Comparison of ENCODE assay signal across 23 mouse cellular contexts in the genomic region with DNA sequence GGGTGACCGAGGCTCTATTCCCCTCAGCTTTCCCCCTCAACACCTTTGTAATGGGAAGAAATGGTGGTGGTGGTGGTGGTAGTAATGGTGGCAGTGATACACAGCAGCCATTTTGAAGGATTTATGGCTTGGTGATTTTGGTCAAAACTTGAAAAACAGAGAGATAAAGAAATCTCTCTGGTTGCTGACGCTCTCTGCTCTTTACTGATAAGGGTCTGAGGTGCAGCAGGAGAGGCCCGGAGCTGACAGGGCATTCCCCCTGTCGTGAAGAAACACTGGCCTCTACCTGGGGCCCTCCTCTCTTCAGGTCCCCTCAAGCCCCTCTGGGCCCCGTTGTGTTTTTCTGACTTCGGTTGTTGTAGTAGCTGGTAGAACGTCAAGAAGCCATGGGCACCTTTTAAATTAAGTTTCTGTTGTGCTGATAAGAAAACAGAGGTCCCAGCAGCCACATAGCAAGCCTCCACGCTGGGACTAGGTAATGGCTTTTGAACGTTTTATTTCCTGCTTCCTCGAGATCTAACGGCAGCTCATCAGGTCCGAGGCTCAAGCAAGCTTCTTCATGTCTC. TPM values are rescaled to one million over a fixed set of nuclear protein-coding genes. Genes with fewer than 3 reads are reported as not detected.
A peak's percentile ranks its signal among the peaks of the same experiment; 100 is the strongest.
DNase-seq lines count a peak whose midpoint lies in the region; ATAC-seq and TF ChIP-seq lines count a peak whose summit lies in the region.
"Had no signal": no experiment of that assay in that cellular context is flagged by ENCODE, and none has a peak within 500 bp of the region (broad histone marks: within the 10 kb centered on the region; RNA-seq: fewer than 3 reads in every experiment).

No protein-coding gene starts in this region.

- no peak for TF ChIP-seq CTCF in stomach, postnatal 0 days (IDR thresholded peaks at IDR 0.05; ENCODE audit: low read depth)

- TF ChIP-seq EP300 in stomach, postnatal 0 days (optimal IDR thresholded peaks at IDR 0.05): no peak

- peaks cover 3% of the 10 kb centered on the region; the same call in 1 of the 2 replicates for H3K4me1 ChIP-seq in stomach, embryonic 16.5 days (ENCODE audit: control insufficient read depth, insufficient read depth, low read length)
- no peaks in the 10 kb centered on the region for H3K4me1 ChIP-seq in stomach, postnatal 0 days (replicated peaks; ENCODE audit: control insufficient read depth, insufficient read depth)
- no peaks in the 10 kb centered on the region for H3K4me1 ChIP-seq in intestine, embryonic 14.5 days (replicated peaks; ENCODE audit: control insufficient read depth, insufficient read depth, low read length)
- H3K4me1 ChIP-seq in liver, embryonic 12.5 days: peaks cover 18% of the 10 kb centered on the region

- H3K27me3 ChIP-seq in stomach, embryonic 16.5 days (ENCODE audit: control insufficient read depth, insufficient read depth, low read length): no peaks in the 10 kb centered on the region
- no peaks in the 10 kb centered on the region for H3K27me3 ChIP-seq in stomach, postnatal 0 days (ENCODE audit: control insufficient read depth, insufficient read depth, low read length)
- H3K27me3 ChIP-seq in intestine, embryonic 14.5 days (replicated peaks; ENCODE audit: control insufficient read depth, insufficient read depth, low read length): no peaks in the 10 kb centered on the region
- H3K27me3 ChIP-seq in liver, embryonic 12.5 days (replicated peaks): peaks cover 28% of the 10 kb centered on the region; the same call in 1 of the 2 replicates
- H3K27me3 ChIP-seq: embryonic facial prominence, embryonic 15.5 days; megakaryocyte, embryonic 14.5 days had no signal

- no peaks in the 10 kb centered on the region for H3K9me3 ChIP-seq in stomach, embryonic 16.5 days (replicated peaks; ENCODE audit: control insufficient read depth, low read length)
- H3K9me3 ChIP-seq in stomach, postnatal 0 days (ENCODE audit: control insufficient read depth, low read length): no peaks in the 10 kb centered on the region
- no peaks in the 10 kb centered on the region for H3K9me3 ChIP-seq in intestine, embryonic 14.5 days (ENCODE audit: control insufficient read depth, low read length)
- H3K9me3 ChIP-seq in liver, embryonic 12.5 days (replicated peaks): no peaks in the 10 kb centered on the region
- H3K9me3 ChIP-seq: embryonic facial prominence, embryonic 15.5 days; heart, embryonic 13.5 days; hindbrain, embryonic 13.5 days; limb, embryonic 12.5 days; megakaryocyte, embryonic 14.5 days had no signal

- no peak for ATAC-seq in stomach, embryonic 16.5 days (ENCODE audit: insufficient read depth, low FRiP score)
- ATAC-seq in stomach, postnatal 0 days (ENCODE audit: low FRiP score, low TSS enrichment): no peak
- ATAC-seq in intestine, embryonic 14.5 days (replicated peaks; ENCODE audit: low FRiP score, low TSS enrichment, low read depth): no peak
- peak; percentile 59; the same call in 1 of the 2 replicates for ATAC-seq in liver, embryonic 12.5 days
- ATAC-seq in megakaryocyte progenitor cell, adult 5-6 weeks (replicated peaks; ENCODE audit: poor library complexity): peak; percentile 43
- ATAC-seq: forebrain, embryonic 16.5 days; inflammation-experienced regulatory T-cells, adult 6 months had no signal

- 68% methylated on average over 12 of the region's 12 CpGs for WGBS in stomach, embryonic 16.5 days
- WGBS in stomach, postnatal 0 days: 68% methylated on average over 12 of the region's 12 CpGs
- WGBS in intestine, embryonic 14.5 days: 70% methylated on average over 12 of the region's 12 CpGs
- WGBS in liver, embryonic 12.5 days (ENCODE audit: insufficient replicate concordance): 27% methylated on average over 12 of the region's 12 CpGs

- H3K27ac ChIP-seq in stomach, embryonic 16.5 days (ENCODE audit: low read length): no peak overlapping the region
- H3K27ac ChIP-seq in stomach, postnatal 0 days (replicated peaks): no peak overlapping the region
- no peak overlapping the region for H3K27ac ChIP-seq in intestine, embryonic 14.5 days (ENCODE audit: low read depth)
- H3K27ac ChIP-seq in liver, embryonic 12.5 days: no peak overlapping the region
- H3K27ac ChIP-seq: embryonic facial prominence, embryonic 15.5 days; gastrocnemius, adult 2 months; heart, embryonic 13.5 days; hindbrain, embryonic 13.5 days; limb, embryonic 12.5 days had no signal

- no peak for DNase-seq in stomach, postnatal 0 days (ENCODE audit: low spot score)
- DNase-seq in intestine, embryonic 14.5 days (ENCODE audit: low spot score): peak; percentile 47
- no peak for DNase-seq in lung, adult 18-20 months
- DNase-seq in B cell, adult 2 months: no peak
- no peak for DNase-seq in frontal cortex, postnatal 36 days (ENCODE audit: low spot score in 2 of 2)
- DNase-seq: adrenal gland, adult 8-10 months; cerebellum, adult 9-10 months; gastrocnemius, adult 2 months; kidney, postnatal 25 days; layer of hippocampus, postnatal 36 days; lung, embryonic 14.5 days; midbrain, embryonic 14.5 days; thymus, postnatal 14 days had no signal

- no peak overlapping the region for H3K4me2 ChIP-seq in stomach, embryonic 16.5 days (ENCODE audit: low read depth, low read length)
- no peak overlapping the region for H3K4me2 ChIP-seq in stomach, postnatal 0 days (replicated peaks; ENCODE audit: low read depth)
- H3K4me2 ChIP-seq in intestine, embryonic 14.5 days (ENCODE audit: low read length): no peak overlapping the region
- peak overlapping the region; percentile 47 for H3K4me2 ChIP-seq in liver, embryonic 12.5 days
- H3K4me2 ChIP-seq: embryonic facial prominence, embryonic 15.5 days; heart, embryonic 13.5 days; hindbrain, embryonic 13.5 days; limb, embryonic 12.5 days; lung, embryonic 14.5 days had no signal

- no peaks in the 10 kb centered on the region for H3K36me3 ChIP-seq in stomach, embryonic 16.5 days (ENCODE audit: control insufficient read depth, insufficient read depth, low read length)
- H3K36me3 ChIP-seq in stomach, postnatal 0 days (ENCODE audit: control insufficient read depth, insufficient read depth, low read length): no peaks in the 10 kb centered on the region
- no peaks in the 10 kb centered on the region for H3K36me3 ChIP-seq in intestine, embryonic 14.5 days (ENCODE audit: control insufficient read depth, insufficient read depth, low read length)
- H3K36me3 ChIP-seq in liver, embryonic 12.5 days: no peaks in the 10 kb centered on the region
- H3K36me3 ChIP-seq: embryonic facial prominence, embryonic 15.5 days; heart, embryonic 13.5 days; hindbrain, embryonic 13.5 days; limb, embryonic 12.5 days had no signal

- H3K9ac ChIP-seq in stomach, embryonic 16.5 days (ENCODE audit: low read length): 0 out of 2 replicates have a peak overlapping the region, but pooled peaks have one; percentile 7
- no peak overlapping the region for H3K9ac ChIP-seq in stomach, postnatal 0 days (ENCODE audit: low read length)
- no peak overlapping the region for H3K9ac ChIP-seq in intestine, embryonic 14.5 days (ENCODE audit: low read length)
- H3K9ac ChIP-seq in liver, embryonic 12.5 days: no peak overlapping the region
- H3K9ac ChIP-seq: embryonic facial prominence, embryonic 15.5 days; heart, embryonic 13.5 days; hindbrain, embryonic 13.5 days; limb, embryonic 12.5 days; lung, embryonic 14.5 days had no signal

- no peak overlapping the region for H3K4me3 ChIP-seq in stomach, embryonic 16.5 days (replicated peaks; ENCODE audit: low read length)
- H3K4me3 ChIP-seq in stomach, postnatal 0 days (ENCODE audit: low read depth, low read length): no peak overlapping the region
- no peak overlapping the region for H3K4me3 ChIP-seq in intestine, embryonic 14.5 days (ENCODE audit: low read depth, low read length)
- no peak overlapping the region for H3K4me3 ChIP-seq in liver, embryonic 12.5 days
- H3K4me3 ChIP-seq: embryonic facial prominence, embryonic 15.5 days; gastrocnemius, adult 2 months; heart, embryonic 13.5 days; hindbrain, embryonic 13.5 days; limb, embryonic 12.5 days; megakaryocyte, embryonic 14.5 days had no signal

RNA-seq across cellular contexts. Expression of gene Rab14, which starts 12.5 kb away (rescaled TPM):
- polyA plus RNA-seq in stomach, embryonic 16.5 days (2015; fragmentation: Nextera tagmentation; extraction: Ambion mirVana): 292 and 332 TPM in 2 replicates
- 325 and 350 TPM in 2 replicates for polyA plus RNA-seq in stomach, postnatal 0 days (2015; fragmentation: Nextera tagmentation; extraction: Ambion mirVana)
- polyA plus RNA-seq in intestine, embryonic 14.5 days (2014; fragmentation: Nextera tagmentation; extraction: Ambion mirVana): 258 and 299 TPM in 2 replicates
- 141 and 143 TPM in 2 replicates for polyA plus RNA-seq in liver, embryonic 12.5 days (2016; fragmentation: Nextera tagmentation; extraction: Ambion mirVana)
- total RNA-seq in megakaryocyte progenitor cell, adult 5-6 weeks (2015): 110 and 111 TPM in 2 replicates
- 105 and 106 TPM in 2 replicates for total RNA-seq in megakaryocyte progenitor cell, adult 5-6 weeks (2017)

RNA-seq across cellular contexts. Expression of gene Gsn, which starts 42.8 kb away (rescaled TPM):
- 386 and 449 TPM in 2 replicates for polyA plus RNA-seq in stomach, embryonic 16.5 days (2015; fragmentation: Nextera tagmentation; extraction: Ambion mirVana)
- 398 and 433 TPM in 2 replicates for polyA plus RNA-seq in stomach, postnatal 0 days (2015; fragmentation: Nextera tagmentation; extraction: Ambion mirVana)
- 190 and 194 TPM in 2 replicates for polyA plus RNA-seq in intestine, embryonic 14.5 days (2014; fragmentation: Nextera tagmentation; extraction: Ambion mirVana)
- 76.8 and 80.4 TPM in 2 replicates for polyA plus RNA-seq in liver, embryonic 12.5 days (2016; fragmentation: Nextera tagmentation; extraction: Ambion mirVana)
- 6.9 and 10.0 TPM in 2 replicates for total RNA-seq in megakaryocyte progenitor cell, adult 5-6 weeks (2015)
- 12.5 TPM in 2 replicates for total RNA-seq in megakaryocyte progenitor cell, adult 5-6 weeks (2017)

Comparison
In these comparisons a context has a peak if more than half of its experiments do, and no peak if none do; other contexts are left out.
1. ATAC-seq: peak in liver, embryonic 12.5 days (single experiment) and megakaryocyte progenitor cell, adult 5-6 weeks (single experiment); none in stomach, embryonic 16.5 days (single experiment), stomach, postnatal 0 days (single experiment) and intestine, embryonic 14.5 days (single experiment).